Mouse (Mus musculus) liver, postnatal 0 days (tissue): Measurements from ENCODE around the gene Pde4d.

Experiments used
- CTCF ChIP-seq: sonication (generic); IDR thresholded peaks from 2 replicates; pipeline ENCODE4 v1.5.1; 2016; ENCODE audit warnings: antibody characterized with exemption, low read depth
- EP300 ChIP-seq: IDR thresholded peaks from 2 replicates; pipeline ENCODE4 v1.6.1; 2016; ENCODE audit warnings: antibody characterized with exemption, low read depth, mild to moderate bottlenecking

GRCm38 (mm10) chr13:109641562-109641961, 1191.8 kb downstream of the Pde4d start:
- TF ChIP-seq CTCF: no peak
- TF ChIP-seq EP300: no peak; the same call in 1 of the 2 replicates
